Mouse (Mus musculus) ES-Bruce4 (cell line): Measurements from ENCODE around the gene Cnn2.

ENCODE experiments used
- CTCF ChIP-seq: IDR thresholded peaks from one replicate; pipeline ENCODE4 v1.8.1; 2011; ENCODE audit warnings: low read depth, low read length
- EP300 ChIP-seq: IDR thresholded peaks from 2 replicates; pipeline ENCODE4 v1.6.1; 2011; ENCODE audit warnings: low read depth, low read length; ENCODE audit not compliant: insufficient read depth

DNA sequence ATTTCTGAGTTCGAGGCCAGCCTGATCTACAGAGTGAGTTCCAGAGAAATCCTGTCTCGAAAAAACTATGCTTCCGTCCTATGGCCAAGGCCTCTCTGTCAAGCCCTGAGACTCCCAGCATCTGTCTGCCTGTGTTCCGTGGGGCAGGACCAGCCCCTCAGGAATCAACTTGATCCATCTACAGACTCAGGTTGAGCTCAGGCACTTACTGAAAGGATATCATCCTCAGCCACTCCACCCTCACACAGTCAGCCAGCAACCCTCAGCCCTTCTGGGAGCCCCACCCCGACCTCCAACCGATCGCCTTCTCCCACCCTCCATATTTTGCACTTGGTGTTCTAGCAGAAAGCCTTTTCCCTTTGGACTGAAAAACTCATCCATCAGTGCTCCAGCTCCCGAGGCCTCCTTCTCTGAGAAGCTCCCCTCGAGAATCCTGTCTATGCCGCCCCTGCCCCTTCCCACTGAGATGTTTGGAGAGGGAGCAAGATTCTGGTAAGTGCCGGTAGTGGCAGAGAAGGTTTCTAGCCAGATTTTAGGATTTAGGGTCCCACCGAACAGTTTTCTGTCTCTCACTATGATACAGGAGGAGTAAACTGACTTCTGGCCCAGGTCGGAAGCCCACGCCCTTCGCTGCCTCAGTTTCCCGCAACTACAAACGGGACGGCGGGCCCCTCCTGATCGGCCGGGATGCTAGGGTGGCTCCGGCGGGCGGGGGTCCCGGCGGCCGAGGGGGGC is 446 bp upstream of the Cnn2 start:
- TF ChIP-seq CTCF (no peak), EP300 (no peak)
